ENCODE assay signal across 18 mouse cellular contexts in the genomic region with DNA sequence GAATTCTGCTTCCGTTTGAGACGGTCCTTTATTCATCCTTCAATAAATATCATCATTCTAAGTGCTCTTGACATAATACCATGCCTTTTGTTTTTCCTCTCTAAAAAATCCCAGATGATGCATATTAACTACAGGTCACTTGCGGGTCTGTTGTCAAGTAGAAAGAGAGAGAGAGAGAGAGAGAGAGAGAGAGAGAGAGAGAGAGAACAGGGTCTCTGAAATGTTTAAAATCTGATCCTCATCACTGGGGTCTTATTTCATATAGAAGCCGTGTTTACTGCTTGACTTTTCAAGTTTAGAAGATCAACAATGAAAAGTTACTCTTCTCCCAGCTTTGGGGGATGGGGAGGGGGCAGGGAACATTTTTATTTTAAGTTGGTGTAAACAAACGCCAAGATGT.
DNase-seq lines count a peak whose midpoint lies in the region; ATAC-seq and TF ChIP-seq lines count a peak whose summit lies in the region.
"Had no signal": no experiment of that assay in that cellular context is flagged by ENCODE, and none has a peak within 500 bp of the region (broad histone marks: within the 10 kb centered on the region; RNA-seq: fewer than 3 reads in every experiment).

No protein-coding gene starts in this region.

- H3K4me2 ChIP-seq in embryonic facial prominence, embryonic 12.5 days (replicated peaks) = 0 out of 2 replicates have a peak overlapping the region, but pooled peaks have one; percentile 25
- peak overlapping the region; percentile 44; the same call in 1 of the 2 replicates for H3K4me2 ChIP-seq in lung, embryonic 14.5 days
- peak overlapping the region; percentile 38 for H3K4me2 ChIP-seq in embryonic facial prominence, embryonic 15.5 days (replicated peaks)
- H3K4me2 ChIP-seq: liver, embryonic 11.5 days had no signal

- H3K27me3 ChIP-seq in embryonic facial prominence, embryonic 12.5 days = 0 out of 2 replicates have a peak, but pooled peaks cover 2% of the 10 kb centered on the region
- H3K27me3 ChIP-seq in embryonic facial prominence, embryonic 10.5 days (replicated peaks; ENCODE audit: low read depth, poor library complexity, severe bottlenecking) = peaks cover 7% of the 10 kb centered on the region; the same call in 1 of the 2 replicates
- H3K27me3 ChIP-seq in lung, embryonic 14.5 days (ENCODE audit: insufficient read depth, low read length) = no peaks in the 10 kb centered on the region
- no peaks in the 10 kb centered on the region for H3K27me3 ChIP-seq in embryonic facial prominence, embryonic 15.5 days
- H3K27me3 ChIP-seq: heart, embryonic 12.5 days had no signal

- no peaks in the 10 kb centered on the region for H3K9me3 ChIP-seq in embryonic facial prominence, embryonic 12.5 days
- H3K9me3 ChIP-seq in embryonic facial prominence, embryonic 10.5 days = no peaks in the 10 kb centered on the region
- H3K9me3 ChIP-seq in lung, embryonic 14.5 days (ENCODE audit: low read depth, low read length) = no peaks in the 10 kb centered on the region
- H3K9me3 ChIP-seq in embryonic facial prominence, embryonic 15.5 days (replicated peaks) = no peaks in the 10 kb centered on the region
- H3K9me3 ChIP-seq: heart, embryonic 12.5 days had no signal

- no peak overlapping the region for H3K4me3 ChIP-seq in embryonic facial prominence, embryonic 12.5 days
- H3K4me3 ChIP-seq in embryonic facial prominence, embryonic 10.5 days = no peak overlapping the region
- no peak overlapping the region for H3K4me3 ChIP-seq in lung, embryonic 14.5 days (ENCODE audit: low read depth, low read length)
- no peak overlapping the region for H3K4me3 ChIP-seq in embryonic facial prominence, embryonic 15.5 days (replicated peaks)
- H3K4me3 ChIP-seq: gastrocnemius, adult 2 months had no signal

- peaks cover 13% of the 10 kb centered on the region for H3K4me1 ChIP-seq in embryonic facial prominence, embryonic 12.5 days
- H3K4me1 ChIP-seq in embryonic facial prominence, embryonic 10.5 days = peaks cover 22% of the 10 kb centered on the region
- H3K4me1 ChIP-seq in lung, embryonic 14.5 days (ENCODE audit: insufficient read depth) = no peaks in the 10 kb centered on the region
- 0 out of 2 replicates have a peak, but pooled peaks cover 8% of the 10 kb centered on the region for H3K4me1 ChIP-seq in embryonic facial prominence, embryonic 15.5 days

- H3K27ac ChIP-seq in embryonic facial prominence, embryonic 12.5 days = no peak overlapping the region
- no peak overlapping the region for H3K27ac ChIP-seq in embryonic facial prominence, embryonic 10.5 days (replicated peaks)
- H3K27ac ChIP-seq in lung, embryonic 14.5 days (ENCODE audit: low read depth) = no peak overlapping the region
- H3K27ac ChIP-seq in embryonic facial prominence, embryonic 15.5 days (replicated peaks) = no peak overlapping the region
- H3K27ac ChIP-seq: gastrocnemius, adult 2 months; kidney, postnatal 0 days had no signal

- WGBS in embryonic facial prominence, embryonic 12.5 days = 38% methylated on average over 5 of the region's 5 CpGs
- 62% methylated on average over 5 of the region's 5 CpGs for WGBS in embryonic facial prominence, embryonic 10.5 days
- WGBS in lung, embryonic 14.5 days = 51% methylated on average over 5 of the region's 5 CpGs
- WGBS in embryonic facial prominence, embryonic 15.5 days = 38% methylated on average over 5 of the region's 5 CpGs

- H3K36me3 ChIP-seq in embryonic facial prominence, embryonic 12.5 days = no peaks in the 10 kb centered on the region
- no peaks in the 10 kb centered on the region for H3K36me3 ChIP-seq in embryonic facial prominence, embryonic 10.5 days (replicated peaks)
- H3K36me3 ChIP-seq in lung, embryonic 14.5 days (ENCODE audit: insufficient read depth) = no peaks in the 10 kb centered on the region
- no peaks in the 10 kb centered on the region for H3K36me3 ChIP-seq in embryonic facial prominence, embryonic 15.5 days
- H3K36me3 ChIP-seq: heart, embryonic 12.5 days had no signal

- no peak overlapping the region for H3K9ac ChIP-seq in embryonic facial prominence, embryonic 12.5 days
- no peak overlapping the region for H3K9ac ChIP-seq in lung, embryonic 14.5 days
- no peak overlapping the region for H3K9ac ChIP-seq in embryonic facial prominence, embryonic 15.5 days
- H3K9ac ChIP-seq: heart, embryonic 12.5 days had no signal

- no peak for ATAC-seq in embryonic facial prominence, embryonic 12.5 days (ENCODE audit: insufficient number of reproducible peaks, insufficient read depth, low FRiP score, low TSS enrichment)
- no peak for ATAC-seq in lung, embryonic 14.5 days (ENCODE audit: insufficient read depth)
- no peak for ATAC-seq in embryonic facial prominence, embryonic 15.5 days (ENCODE audit: insufficient number of reproducible peaks, low FRiP score, low TSS enrichment, low read depth)

- no peak for DNase-seq in embryonic facial prominence, embryonic 10.5 days (ENCODE audit: low spot score)
- DNase-seq in lung, embryonic 14.5 days = no peak
- DNase-seq in lung, postnatal 14 days = no peak
- DNase-seq in retina, embryonic 14.5 days (ENCODE audit: low spot score) = peak; percentile 24
- DNase-seq in frontal cortex, postnatal 14 days (ENCODE audit: low spot score in 2 of 2) = no peak
- DNase-seq in kidney, adult 9 months = no peak
- DNase-seq: adrenal gland, adult 8-10 months; cerebellum, adult 9-11 months; gastrocnemius, adult 2 months; heart, postnatal 14 days; kidney, adult 11 months; lung, adult 2 months; thymus, postnatal 4 days had no signal

- no peak for TF ChIP-seq CTCF in lung, embryonic 14.5 days (IDR thresholded peaks at IDR 0.05; ENCODE audit: low read depth)
